Mouse (Mus musculus) MEL (cell line): ENCODE measurements around the gene Cpne1. TPM values are rescaled to one million over a fixed set of nuclear protein-coding genes. Genes with fewer than 3 reads are reported as not detected.

ENCODE experiments used
- DNase-seq: peaks from one replicate; pipeline ENCODE4 v3.0.0; 2011; ENCODE audit warnings: low read depth, low spot score
- H3K27ac ChIP-seq: 2 replicates; pipeline ENCODE4 v1.5.1; 2012; ENCODE audit warnings: low read depth, mild to moderate bottlenecking, control low read depth, low read length, moderate library complexity; ENCODE audit not compliant: control insufficient read depth
- H3K27me3 ChIP-seq, 2 experiments: fragments of 150-350 bp in 1 of 2; sonication (generic) in 1 of 2; 2 replicates each; pipeline ENCODE4 v1.6.1; 2012; ENCODE audit warnings: low read length in 2 of 2, mild to moderate bottlenecking in 2 of 2, improper control_type of control experiment in 1 of 2, moderate library complexity in 1 of 2; ENCODE audit not compliant: insufficient read depth in 2 of 2, control insufficient read depth in 1 of 2
- H3K36me3 ChIP-seq, 2 experiments: 2 replicates each; pipeline ENCODE4 v1.6.1; 2012 to 2014; ENCODE audit warnings: low read length in 2 of 2, improper control_type of control experiment in 1 of 2, inconsistent platforms in 1 of 2, mild to moderate bottlenecking in 1 of 2; ENCODE audit not compliant: insufficient read depth in 2 of 2, control insufficient read depth in 1 of 2
- H3K4me1 ChIP-seq, 2 experiments: fragments of 150-350 bp in 1 of 2; sonication (generic) in 1 of 2; 2 replicates each; pipeline ENCODE4 v1.6.1; 2012; ENCODE audit warnings: low read length in 2 of 2, improper control_type of control experiment in 1 of 2, mild to moderate bottlenecking in 1 of 2; ENCODE audit not compliant: insufficient read depth in 2 of 2, control insufficient read depth in 1 of 2
- H3K4me3 ChIP-seq, 2 experiments: fragments of 150-350 bp in 1 of 2; sonication (generic) in 1 of 2; 2 replicates each; pipeline ENCODE4 v1.5.1; 2012; ENCODE audit warnings: low read depth in 2 of 2, low read length in 2 of 2, mild to moderate bottlenecking in 2 of 2, moderate library complexity in 2 of 2, control low read depth in 1 of 2, improper control_type of control experiment in 1 of 2; ENCODE audit not compliant: control insufficient read depth in 1 of 2, insufficient read depth in 1 of 2
- H3K79me2 ChIP-seq: 2 replicates; pipeline ENCODE4 v1.6.1; 2012; ENCODE audit warnings: mild to moderate bottlenecking, low read length, moderate library complexity; ENCODE audit not compliant: control insufficient read depth, poor library complexity, insufficient read depth
- H3K9ac ChIP-seq: 2 replicates; pipeline ENCODE4 v1.6.1; 2012; ENCODE audit warnings: low read depth, mild to moderate bottlenecking, control low read depth, low read length, moderate library complexity; ENCODE audit not compliant: control insufficient read depth, poor library complexity, severe bottlenecking
- H3K9me3 ChIP-seq: fragments of 150-350 bp; sonication (generic); replicated peaks from 2 replicates; pipeline ENCODE4 v1.6.1; 2012; ENCODE audit warnings: mild to moderate bottlenecking, low read length, improper control_type of control experiment, moderate library complexity; ENCODE audit not compliant: insufficient read depth
- CHD1 ChIP-seq: IDR thresholded peaks from 2 replicates; pipeline ENCODE4 v1.6.1; 2012; ENCODE audit warnings: low read depth, mild to moderate bottlenecking, inconsistent platforms, low read length, improper control_type of control experiment
- CTCF ChIP-seq, 3 experiments: IDR thresholded peaks in 2 of 3; conservative IDR thresholded peaks in 1 of 3; 2 replicates each; pipeline ENCODE4 v1.5.1; 2011 to 2012; ENCODE audit warnings: low read length in 3 of 3, low read depth in 2 of 3, mild to moderate bottlenecking in 2 of 3, improper control_type of control experiment in 1 of 3, inconsistent platforms in 1 of 3, mixed read lengths in 1 of 3, moderate library complexity in 1 of 3; ENCODE audit not compliant: control insufficient read depth in 1 of 3, insufficient read depth in 1 of 3, poor library complexity in 1 of 3, severe bottlenecking in 1 of 3
- E2F4 ChIP-seq: IDR thresholded peaks from 2 replicates; pipeline ENCODE4 v1.6.1; 2011; ENCODE audit warnings: low read depth, low read length, improper control_type of control experiment, borderline replicate concordance
- ELF1 ChIP-seq: IDR thresholded peaks from 2 replicates; pipeline ENCODE4 v1.6.1; 2014; ENCODE audit warnings: low read depth, mild to moderate bottlenecking, inconsistent platforms, low read length, improper control_type of control experiment, moderate library complexity
- EP300 ChIP-seq, 2 experiments: IDR thresholded peaks; 2 replicates each; pipeline ENCODE4 v1.6.1; 2011; ENCODE audit warnings: improper control_type of control experiment in 2 of 2, low read length in 2 of 2, low read depth in 1 of 2, mild to moderate bottlenecking in 1 of 2
- ETS1 ChIP-seq: IDR thresholded peaks from 2 replicates; pipeline ENCODE4 v1.6.1; 2012; ENCODE audit warnings: low read depth, mild to moderate bottlenecking, inconsistent platforms, low read length, improper control_type of control experiment, moderate library complexity
- GATA1 ChIP-seq: IDR thresholded peaks from 2 replicates; pipeline ENCODE4 v1.6.1; 2011; ENCODE audit warnings: low read depth, low read length, improper control_type of control experiment
- KAT2A ChIP-seq: conservative IDR thresholded peaks from 2 replicates; pipeline ENCODE4 v1.6.1; 2012; ENCODE audit warnings: low read depth, low read length, improper control_type of control experiment, inconsistent platforms
- MEF2A ChIP-seq: IDR thresholded peaks from 2 replicates; pipeline ENCODE4 v1.6.1; 2014; ENCODE audit warnings: low read depth, mild to moderate bottlenecking, inconsistent platforms, low read length, improper control_type of control experiment; ENCODE audit not compliant: poor library complexity, insufficient replicate concordance, severe bottlenecking; ENCODE audit errors: extremely low read depth
- MYC ChIP-seq: IDR thresholded peaks from 2 replicates; pipeline ENCODE4 v1.6.1; 2011; ENCODE audit warnings: low read depth, mild to moderate bottlenecking, low read length, improper control_type of control experiment, moderate library complexity
- NELFE ChIP-seq: IDR thresholded peaks from 2 replicates; pipeline ENCODE4 v1.6.1; 2011; ENCODE audit warnings: low read depth, low read length, improper control_type of control experiment
- POLR2A ChIP-seq, 2 experiments: IDR thresholded peaks; 2 replicates each; pipeline ENCODE4 v1.6.1; 2011 to 2012; ENCODE audit warnings: low read length in 2 of 2, mild to moderate bottlenecking in 2 of 2, control low read depth in 1 of 2, improper control_type of control experiment in 1 of 2, low read depth in 1 of 2, moderate library complexity in 1 of 2; ENCODE audit not compliant: control insufficient read depth in 1 of 2, insufficient read depth in 1 of 2, poor library complexity in 1 of 2
- POLR2AphosphoS5 ChIP-seq: IDR thresholded peaks from 2 replicates; pipeline ENCODE4 v1.6.1; 2012; ENCODE audit warnings: low read depth, borderline replicate concordance, mild to moderate bottlenecking, inconsistent platforms, low read length, moderate library complexity, mixed read lengths
- RAD21 ChIP-seq: IDR thresholded peaks from 2 replicates; pipeline ENCODE4 v1.6.1; 2011; ENCODE audit warnings: mild to moderate bottlenecking, low read depth, low read length, improper control_type of control experiment
- SIN3A ChIP-seq: IDR thresholded peaks from 2 replicates; pipeline ENCODE4 v1.6.1; 2012; ENCODE audit warnings: low read length, improper control_type of control experiment, inconsistent platforms
- SMC3 ChIP-seq: IDR thresholded peaks from 2 replicates; pipeline ENCODE4 v1.6.1; 2011; ENCODE audit warnings: low read depth, low read length, improper control_type of control experiment
- UBTF ChIP-seq: IDR thresholded peaks from 2 replicates; pipeline ENCODE4 v1.6.1; 2012; ENCODE audit warnings: low read depth, mild to moderate bottlenecking, inconsistent platforms, low read length, improper control_type of control experiment, moderate library complexity, borderline replicate concordance; ENCODE audit not compliant: insufficient read depth
- USF2 ChIP-seq, 2 experiments: IDR thresholded peaks; 2 replicates each; pipeline ENCODE4 v1.6.1; 2011 to 2012; ENCODE audit warnings: improper control_type of control experiment in 2 of 2, low read length in 2 of 2, borderline replicate concordance in 1 of 2, inconsistent platforms in 1 of 2, low read depth in 1 of 2, mild to moderate bottlenecking in 1 of 2; ENCODE audit not compliant: insufficient read depth in 1 of 2
- ZC3H11A ChIP-seq: IDR thresholded peaks from 2 replicates; pipeline ENCODE4 v1.6.1; 2012; ENCODE audit warnings: low read depth, mild to moderate bottlenecking, inconsistent platforms, low read length, improper control_type of control experiment
- polyA plus RNA-seq, 2 experiments: library from polyadenylated mRNA; stranded (reverse) in 1 of 2; unstranded in 1 of 2; fragments of >175 nt in 1 of 2; fragments of >200 nt in 1 of 2; gene quantifications; 2 replicates each; pipeline versions ENCODE4 v1.2.1 to v1.2.4; 2012; ENCODE audit warnings: low replicate concordance in 2 of 2, low read depth in 1 of 2; ENCODE audit not compliant: insufficient read length in 2 of 2, insufficient read depth in 1 of 2, missing spikeins in 1 of 2
- total RNA-seq: library from RNA; depleted of rRNA; stranded (reverse); fragments of 300-350 nt; gene quantifications from 2 replicates; pipeline ENCODE4 v1.2.3, GENCODE M21; 2012

The Cpne1 gene
- total and polyA plus RNA-seq, 3 experiments: 22.5 to 52.8 TPM; not detected in 1

DNA sequence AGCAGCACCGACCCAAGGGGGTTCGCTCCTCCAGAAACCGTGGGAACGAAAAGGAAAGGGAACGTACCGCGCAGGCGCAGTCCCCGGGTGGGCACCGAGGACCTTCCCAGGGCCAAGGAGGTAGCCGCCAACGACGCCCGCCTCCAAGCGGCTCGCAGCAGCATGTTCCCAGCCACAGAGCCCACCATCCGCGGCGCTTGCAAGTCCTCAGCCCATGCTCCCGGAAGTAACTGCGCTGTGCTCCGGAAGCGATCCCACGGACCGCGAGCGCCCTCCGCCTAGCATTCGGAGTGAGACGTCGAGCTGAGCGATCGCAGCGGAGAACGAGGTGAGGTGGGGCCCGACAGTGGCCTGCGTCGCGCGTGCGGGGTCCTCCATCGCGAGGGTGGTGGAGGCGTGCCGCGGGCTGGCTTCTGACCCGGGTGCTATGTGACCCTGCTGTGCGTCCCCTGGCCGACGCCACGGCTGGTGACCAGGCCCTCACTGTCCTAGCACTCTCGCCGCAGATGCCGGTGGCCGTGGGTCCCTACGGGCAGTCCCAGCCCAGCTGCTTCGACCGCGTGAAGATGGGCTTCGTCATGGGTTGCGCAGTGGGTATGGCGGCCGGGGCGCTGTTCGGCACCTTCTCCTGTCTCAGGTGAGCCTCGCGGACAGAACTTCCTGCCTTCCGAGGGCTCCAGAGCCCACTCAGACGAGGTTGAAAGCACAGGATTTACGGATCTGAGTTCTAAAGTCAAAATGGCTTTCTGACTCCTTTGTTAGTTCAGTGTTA lies 32.4 kb upstream of the Cpne1 start, which contains the start of the genes Romo1 and Nfs1 (continued):
- peak; percentile 72; the same call in 1 of the 2 replicates for TF ChIP-seq KAT2A
- TF ChIP-seq SIN3A: peak; percentile 86
- TF ChIP-seq MYC: peak; percentile 67; the same call in 1 of the 2 replicates
- peak; percentile 67; the same call in 1 of the 2 replicates for TF ChIP-seq ELF1
- TF ChIP-seq MEF2A: no peak
- no peak; the same call in 1 of the 2 replicates for TF ChIP-seq ETS1
- TF ChIP-seq UBTF: peak; percentile 80; the same call in 1 of the 2 replicates
- TF ChIP-seq E2F4: no peak

DNA sequence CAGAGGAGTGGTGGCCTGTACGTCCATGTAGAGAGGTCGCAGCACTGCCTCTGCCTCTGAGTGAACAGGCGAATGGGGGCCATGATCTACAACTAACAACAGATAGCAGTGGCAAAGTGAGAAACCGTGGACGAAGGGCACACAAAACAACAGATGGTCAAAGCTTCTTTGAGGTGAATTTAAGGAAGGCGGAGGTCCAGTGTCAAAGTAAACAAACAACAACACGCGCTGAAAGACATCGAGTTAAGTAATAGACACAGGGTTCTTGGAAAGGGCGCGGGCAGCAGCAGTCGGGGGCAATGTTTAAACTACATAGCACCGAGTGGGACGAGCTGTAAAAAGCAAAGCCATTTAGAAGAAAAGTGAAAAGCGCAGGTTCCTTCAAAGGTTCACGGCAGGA lies 31.6 kb upstream of the Cpne1 start:
- Histone ChIP-seq H3K36me3 (peaks cover 11 to 19% of the 10 kb centered on the region in 2 experiments), H3K27me3 (no peaks in the 10 kb centered on the region), H3K27ac (peak overlapping the region; percentile 66), H3K79me2 (peaks cover 16% of the 10 kb centered on the region), H3K4me3 (peak overlapping the region; percentile 69 to 78), H3K9me3 (no peaks in the 10 kb centered on the region), H3K4me1 (peaks cover 0 to 2% of the 10 kb centered on the region in 2 experiments; a peak in 1 of 4 replicates), H3K9ac (peak overlapping the region; percentile 70)
- no peak for DNase-seq
- TF ChIP-seq ZC3H11A: no peak
- TF ChIP-seq GATA1: no peak
- TF ChIP-seq POLR2A (IDR thresholded peaks at IDR 0.05; ENCODE audit: control insufficient read depth in 1 of 2, insufficient read depth in 1 of 2, low read depth in 1 of 2, low read length in 2 of 2, poor library complexity in 1 of 2): no peak
- TF ChIP-seq NELFE: no peak
- no peak for TF ChIP-seq CHD1
- no peak for TF ChIP-seq POLR2AphosphoS5

DNA sequence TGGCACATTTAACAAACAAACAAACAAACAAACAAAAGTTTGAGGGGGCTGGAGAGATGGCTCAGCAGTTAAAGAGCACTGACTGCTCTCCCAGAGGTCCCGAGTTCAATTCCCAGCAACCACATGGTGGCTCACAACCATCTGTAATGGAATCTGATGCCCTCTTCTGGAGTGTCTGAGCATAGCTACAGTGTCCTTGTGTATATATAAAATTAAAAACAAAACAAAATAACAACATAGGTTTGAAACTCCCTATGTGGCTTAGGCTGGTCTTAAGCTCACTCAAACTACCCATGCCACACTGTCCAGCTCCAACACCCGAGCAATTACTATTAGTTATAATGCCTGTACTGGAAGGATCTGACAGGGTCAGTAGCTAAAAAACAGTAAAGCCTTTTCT lies 31.1 kb upstream of the Cpne1 start:
- Histone ChIP-seq H3K9me3 (no peaks in the 10 kb centered on the region), H3K27me3 (no peaks in the 10 kb centered on the region), H3K36me3 (peaks cover 6 to 17% of the 10 kb centered on the region in 2 experiments), H3K27ac (no peak overlapping the region), H3K4me1 (peaks cover 0 to 2% of the 10 kb centered on the region in 2 experiments; a peak in 1 of 4 replicates), H3K9ac (peak overlapping the region; percentile 70), H3K79me2 (peaks cover 16% of the 10 kb centered on the region), H3K4me3 (peak overlapping the region; percentile 69 to 78; a peak in 3 of 4 replicates)
- TF ChIP-seq USF2 (IDR thresholded peaks at IDR 0.05; ENCODE audit: borderline replicate concordance in 1 of 2, insufficient read depth in 1 of 2, low read depth in 1 of 2, low read length in 2 of 2): no peak
- peak; percentile 54; the same call in 1 of the 2 replicates for TF ChIP-seq MYC
- no peak for TF ChIP-seq EP300 (IDR thresholded peaks at IDR 0.05; ENCODE audit: low read depth in 1 of 2, low read length in 2 of 2)
- peak in 1 of 3 experiments; percentile 37; a peak in 2 of 6 replicates for TF ChIP-seq CTCF (IDR thresholded peaks at IDR 0.05 in 2 of 3, conservative IDR thresholded peaks at IDR 0.05 in 1 of 3; ENCODE audit: control insufficient read depth in 1 of 3, insufficient read depth in 1 of 3, low read depth in 2 of 3, low read length in 3 of 3, poor library complexity in 1 of 3, severe bottlenecking in 1 of 3)
- TF ChIP-seq RAD21: peak; percentile 5; the same call in 1 of the 2 replicates
- TF ChIP-seq SMC3: peak; percentile 27
- DNase-seq: no peak
